Mouse (Mus musculus) kidney, embryonic 16.5 days (tissue): ENCODE data around the gene Stam. TPM values are rescaled to one million over a fixed set of nuclear protein-coding genes. Genes with fewer than 3 reads are reported as not detected.
"Not testable (repeated sequence)": the region's sequence is repeated elsewhere in the genome, so short reads cannot be mapped to it uniquely, and the experiment has no call there.

Experiments
- ATAC-seq: fragments of 200-750 bp; cut with Nextera tagmentation; 2 replicates; pipeline ENCODE4 v1.8.0; 2017; ENCODE audit warnings: moderate TSS enrichment; ENCODE audit not compliant: low FRiP score, low TSS enrichment
- H3K27ac ChIP-seq: fragments of 300-500 bp; sonication (generic); 2 replicates; pipeline ENCODE4 v1.5.1; 2014; ENCODE audit warnings: low read length
- H3K27me3 ChIP-seq: fragments of 300-500 bp; sonication (generic); 2 replicates; pipeline ENCODE4 v1.6.1; 2014; ENCODE audit warnings: low read length, control low read depth, mixed read lengths; ENCODE audit not compliant: insufficient read depth
- H3K36me3 ChIP-seq: fragments of 300-500 bp; sonication (generic); 2 replicates; pipeline ENCODE4 v1.6.1; 2014; ENCODE audit warnings: low read length, control low read depth, mixed read lengths; ENCODE audit not compliant: insufficient read depth
- H3K4me1 ChIP-seq: fragments of 300-500 bp; sonication (generic); 2 replicates; pipeline ENCODE4 v1.6.1; 2014; ENCODE audit warnings: low read length, control low read depth, mixed read lengths; ENCODE audit not compliant: insufficient read depth
- H3K4me2 ChIP-seq: fragments of 300-500 bp; sonication (generic); replicated peaks from 2 replicates; pipeline ENCODE4 v1.6.1; 2014; ENCODE audit warnings: low read depth, low read length
- H3K4me3 ChIP-seq: fragments of 300-500 bp; sonication (generic); 2 replicates; pipeline ENCODE4 v1.5.1; 2014; ENCODE audit warnings: mild to moderate bottlenecking, low read length
- H3K9ac ChIP-seq: fragments of 300-500 bp; sonication (generic); replicated peaks from 2 replicates; pipeline ENCODE4 v1.6.1; 2014; ENCODE audit warnings: low read length
- H3K9me3 ChIP-seq: fragments of 300-500 bp; sonication (generic); 2 replicates; pipeline ENCODE4 v1.6.1; 2016; ENCODE audit warnings: low read length, control low read depth
- WGBS: fragments of 180-500 bp; shearing (Covaris S2); extraction: QIAGEN DNeasy Blood & Tissue Kit; methylation state at CpG from one replicate; pipeline ENCODE4 v1.1.7; 2014; 5-methylcytosine and 5-hydroxymethylcytosine counted together
- polyA plus RNA-seq: library from polyadenylated mRNA; unstranded; fragments of >200 nt; fragmentation: Nextera tagmentation; extraction: Ambion mirVana; gene quantifications from 2 replicates; pipeline ENCODE4 v1.2.1, GENCODE M21; 2015

The Stam gene
- polyA plus RNA-seq, 1 experiment from 2014 or later = 73.6 TPM

DNA sequence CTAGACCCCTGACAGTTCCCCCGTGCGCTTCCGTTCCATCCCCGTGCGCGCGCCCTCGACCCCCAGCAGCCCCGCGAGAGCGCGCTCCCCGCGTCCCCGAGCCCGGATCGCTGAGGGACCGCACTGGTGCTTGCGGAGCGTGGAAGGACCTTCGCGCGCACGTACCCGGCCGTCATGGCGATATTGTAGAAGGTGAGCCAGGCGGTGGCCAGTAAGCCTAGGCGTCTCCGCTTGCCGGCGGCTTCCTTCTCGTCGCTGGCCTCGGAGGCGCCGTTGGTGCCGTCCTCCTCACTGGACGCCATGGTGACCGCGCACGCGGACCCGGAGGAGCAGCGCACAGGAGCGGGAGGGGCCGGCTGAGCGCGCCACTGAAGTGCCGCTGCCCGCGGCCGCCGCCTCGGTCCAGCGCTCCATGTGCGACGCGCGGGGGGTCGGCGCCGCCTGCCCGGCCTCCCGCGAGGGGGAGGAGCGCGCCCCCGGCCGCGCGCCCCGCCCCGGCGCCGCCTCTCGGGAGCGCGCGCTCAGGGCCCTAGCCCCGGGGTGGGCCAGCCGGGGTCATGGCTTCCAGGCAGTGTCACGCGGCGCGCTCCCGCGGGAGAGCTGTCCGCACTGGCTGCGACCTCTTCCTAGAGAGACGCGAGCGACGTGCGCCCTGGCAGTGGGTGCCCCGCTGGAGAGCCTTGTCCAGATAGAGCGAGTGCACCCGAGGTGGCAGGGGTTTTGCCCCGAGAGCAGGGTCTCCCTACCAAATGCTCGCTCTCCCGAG is 18.1 kb upstream of the Stam start, which contains the start of gene Hacd1:
Gene Hacd1, minus strand, starts transcription at position 570 of the 766 bp plus-strand sequence.
- under 1% methylated on average over 82 of the region's 101 CpGs for WGBS
- H3K4me3 ChIP-seq = peak within 1 kb of the TSS; percentile 82
- peak within 1 kb of the TSS; percentile 62 for H3K4me2 ChIP-seq
- peak within 1 kb of the TSS; percentile 83 for H3K27ac ChIP-seq
- no peaks in the 10 kb centered on the region for H3K9me3 ChIP-seq
- ATAC-seq = peak; percentile 94
- H3K36me3 ChIP-seq = no peaks in the 10 kb centered on the region
- no peaks in the 10 kb centered on the region for H3K27me3 ChIP-seq
- peak within 1 kb of the TSS; percentile 80 for H3K9ac ChIP-seq
- peaks cover 3% of the 10 kb centered on the region; the same call in 1 of the 2 replicates for H3K4me1 ChIP-seq

DNA sequence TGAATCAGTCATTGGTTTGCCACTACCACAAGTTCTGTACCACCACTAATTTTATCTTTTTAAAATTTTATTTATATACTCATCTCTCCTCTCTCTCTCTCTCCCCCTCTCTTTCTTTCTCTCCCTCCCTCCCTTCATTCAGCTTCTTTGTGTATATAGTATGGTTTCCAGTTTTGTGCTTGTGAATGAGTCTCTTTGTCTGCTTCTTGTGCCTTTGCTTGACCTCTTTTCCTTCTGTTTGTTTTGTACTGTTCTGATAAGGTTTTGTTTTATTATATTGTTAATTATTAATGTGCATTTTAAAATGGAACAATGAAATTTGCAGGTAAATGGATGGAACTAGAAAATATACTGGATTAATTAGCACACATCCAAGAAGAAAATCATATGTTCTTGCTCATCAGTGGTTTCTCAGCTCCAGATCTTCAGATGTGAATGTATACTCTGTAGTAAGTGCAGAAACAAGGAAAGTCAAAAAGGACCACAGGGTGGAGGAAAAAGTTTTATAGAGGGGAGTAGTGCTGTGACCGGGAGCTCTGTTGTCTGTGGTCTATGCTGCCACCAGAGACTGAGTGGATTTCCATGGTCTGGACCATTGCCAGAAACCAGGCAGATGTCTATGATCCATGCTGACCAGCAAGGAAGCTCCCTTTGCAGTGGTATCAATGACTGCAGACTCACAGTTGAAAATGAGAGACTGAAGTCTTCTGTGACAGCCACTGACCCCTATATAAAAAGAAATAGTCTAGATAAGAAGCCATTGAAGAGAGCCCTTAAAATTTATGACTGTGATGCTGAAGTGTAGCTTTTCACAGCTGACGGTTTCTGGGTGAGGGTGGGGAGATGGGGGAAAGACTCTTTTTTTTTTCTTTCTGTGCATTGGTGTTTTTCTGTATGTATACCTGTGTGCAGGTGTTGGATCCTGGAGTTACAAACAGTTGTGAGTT is 7.9 kb upstream of the Stam start:
- ATAC-seq = no peak

DNA sequence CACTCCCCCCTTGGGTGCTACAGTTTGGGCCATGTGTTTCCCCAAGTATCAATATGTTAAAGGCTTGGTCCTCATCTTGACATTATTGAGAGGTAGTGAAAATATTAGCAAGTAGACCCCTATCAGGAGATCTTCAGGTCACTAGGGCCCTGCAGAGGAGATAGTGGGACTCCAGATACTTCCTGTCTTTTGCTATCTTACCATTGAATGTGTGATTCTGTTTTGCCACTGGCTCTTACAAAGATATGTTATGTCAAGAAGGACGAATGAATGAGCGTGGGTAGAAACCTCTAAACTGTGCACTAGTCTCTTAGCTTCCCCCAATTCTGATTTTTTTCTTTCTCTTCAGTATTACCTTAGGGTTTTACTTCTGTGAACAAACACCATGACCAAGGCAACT is 4.9 kb upstream of the Stam start:
- H3K36me3 ChIP-seq = no peaks in the 10 kb centered on the region
- H3K27me3 ChIP-seq = no peaks in the 10 kb centered on the region
- H3K9me3 ChIP-seq = no peaks in the 10 kb centered on the region
- no peak overlapping the region for H3K27ac ChIP-seq
- 81% methylated on average over 2 of the region's 2 CpGs for WGBS
- no peak for ATAC-seq
- no peak overlapping the region for H3K9ac ChIP-seq
- no peak overlapping the region for H3K4me2 ChIP-seq
- no peaks in the 10 kb centered on the region for H3K4me1 ChIP-seq
- no peak overlapping the region for H3K4me3 ChIP-seq

More for the DNA sequence above, 7.9 kb upstream of the Stam start:
- 39% methylated on average over 2 of the region's 2 CpGs for WGBS
- Histone ChIP-seq H3K9ac (no peak overlapping the region), H3K9me3 (no peaks in the 10 kb centered on the region), H3K4me3 (no peak overlapping the region), H3K4me1 (no peaks in the 10 kb centered on the region), H3K4me2 (no peak overlapping the region), H3K36me3 (no peaks in the 10 kb centered on the region), H3K27me3 (no peaks in the 10 kb centered on the region), H3K27ac (no peak overlapping the region)

DNA sequence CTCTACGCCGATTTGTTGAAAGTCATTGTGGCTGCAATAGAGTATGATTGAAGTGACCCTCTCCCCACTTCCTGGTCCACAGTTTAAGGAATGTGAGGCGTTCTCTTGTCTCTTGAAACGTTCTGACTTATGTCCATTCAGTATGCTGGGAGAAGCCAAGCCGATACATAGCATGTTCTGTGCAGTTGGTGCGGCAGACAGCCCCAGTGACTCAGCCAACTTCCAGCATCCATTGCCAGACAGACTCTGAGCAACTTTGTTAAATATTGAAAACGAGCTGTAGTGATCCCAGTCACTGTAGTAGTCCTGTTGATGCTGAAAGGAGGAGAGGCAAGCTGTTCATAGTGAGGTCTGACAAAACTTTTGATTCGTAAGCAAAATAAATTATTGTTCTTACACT is 3.4 kb upstream of the Stam start:
- no peak overlapping the region for H3K4me3 ChIP-seq
- ATAC-seq = no peak
- H3K9me3 ChIP-seq = no peaks in the 10 kb centered on the region
- no peaks in the 10 kb centered on the region for H3K27me3 ChIP-seq
- no peak overlapping the region for H3K4me2 ChIP-seq
- H3K9ac ChIP-seq = no peak overlapping the region
- H3K4me1 ChIP-seq = peaks cover 9% of the 10 kb centered on the region
- H3K27ac ChIP-seq = no peak overlapping the region
- WGBS = 80% methylated on average over 8 of the region's 8 CpGs
- no peaks in the 10 kb centered on the region for H3K36me3 ChIP-seq

DNA sequence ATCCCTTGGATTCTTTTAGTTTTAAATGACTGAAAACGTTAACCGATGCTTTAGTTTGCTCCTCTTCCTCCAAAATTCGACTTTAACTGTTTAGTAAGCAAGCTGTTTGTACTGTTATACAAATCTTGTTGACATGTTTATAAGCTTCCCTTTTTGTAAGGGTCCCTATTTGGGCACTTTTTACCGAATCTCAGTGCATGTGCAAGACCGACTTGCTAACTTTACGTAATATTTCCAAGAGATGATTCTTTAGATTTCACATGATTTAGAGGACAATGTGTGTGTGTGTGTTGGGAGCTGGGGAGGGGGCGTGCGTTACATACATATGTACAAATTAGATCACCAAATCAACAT is 913 bp upstream of the Stam start:
- H3K4me1 ChIP-seq = peaks cover 17% of the 10 kb centered on the region
- WGBS = 13% methylated on average over 8 of the region's 8 CpGs
- no peaks in the 10 kb centered on the region for H3K36me3 ChIP-seq
- ATAC-seq = no peak
- peak overlapping the region; percentile 95 for H3K4me3 ChIP-seq
- H3K4me2 ChIP-seq = peak overlapping the region; percentile 87
- H3K27ac ChIP-seq = peak overlapping the region; percentile 99
- no peaks in the 10 kb centered on the region for H3K27me3 ChIP-seq
- H3K9me3 ChIP-seq = no peaks in the 10 kb centered on the region
- H3K9ac ChIP-seq = peak overlapping the region; percentile 97

DNA sequence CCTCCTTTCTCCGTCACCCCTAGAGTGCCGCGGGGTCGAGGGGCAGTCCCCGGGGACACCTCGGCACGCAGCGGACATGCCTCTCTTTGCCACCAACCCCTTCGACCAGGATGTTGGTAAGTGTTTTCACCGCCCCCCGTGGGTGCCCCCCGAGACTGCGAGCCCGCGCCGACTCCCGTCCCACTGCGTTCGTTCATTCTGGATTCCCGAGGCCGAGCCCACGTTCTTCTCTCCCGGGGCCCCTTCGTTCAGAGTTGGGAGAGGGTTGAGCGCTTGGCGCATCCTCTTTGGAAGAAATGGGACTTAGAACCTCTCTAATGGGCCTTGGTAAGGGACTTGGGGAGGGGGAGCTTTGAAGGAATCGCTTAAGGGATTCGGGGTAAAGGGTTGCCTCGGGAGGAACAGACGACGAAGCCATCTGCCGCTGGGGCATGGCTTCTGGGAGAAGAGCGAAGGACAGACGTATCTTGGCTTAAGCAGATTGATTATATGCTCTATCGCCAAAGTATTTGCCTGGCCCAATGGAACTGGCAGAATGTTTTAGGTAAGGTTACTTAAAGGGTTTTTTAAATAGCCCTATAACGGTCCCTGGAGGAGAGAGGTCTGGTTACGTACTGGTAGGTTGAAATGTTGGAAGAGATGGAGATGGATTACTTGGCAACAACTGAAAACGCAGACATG is 463 bp downstream of the Stam start:
- peak overlapping the region; percentile 99 for H3K27ac ChIP-seq
- peak overlapping the region; percentile 97 for H3K9ac ChIP-seq
- WGBS = under 1% methylated on average over 34 of the region's 38 CpGs
- no peak for ATAC-seq
- H3K4me2 ChIP-seq = peak overlapping the region; percentile 87
- H3K36me3 ChIP-seq = no peaks in the 10 kb centered on the region
- H3K9me3 ChIP-seq = no peaks in the 10 kb centered on the region
- peaks cover 17% of the 10 kb centered on the region for H3K4me1 ChIP-seq
- peak overlapping the region; percentile 95 for H3K4me3 ChIP-seq
- no peaks in the 10 kb centered on the region for H3K27me3 ChIP-seq

DNA sequence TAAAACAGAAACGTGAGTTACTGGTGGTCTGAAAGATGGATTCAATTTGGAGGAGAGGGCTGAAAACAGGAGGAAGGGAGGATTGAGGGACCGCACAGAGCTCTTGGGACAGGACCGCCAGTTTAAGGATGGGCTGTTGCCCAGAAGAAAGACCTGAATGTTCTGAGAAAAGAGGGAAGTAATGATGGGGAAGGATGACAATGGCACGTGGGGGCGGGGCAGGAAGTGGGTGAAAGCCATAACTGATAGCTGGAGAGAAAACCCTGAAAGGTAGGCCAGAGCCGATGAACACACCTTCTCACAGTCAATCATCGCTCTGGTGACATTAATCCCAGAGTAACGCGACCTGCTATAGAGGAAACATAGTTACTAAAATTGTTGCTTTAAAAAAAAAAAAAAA is 4.6 kb downstream of the Stam start:
- H3K4me3 ChIP-seq, H3K27ac ChIP-seq, H3K36me3 ChIP-seq, H3K27me3 ChIP-seq, H3K9me3 ChIP-seq, H3K4me2 ChIP-seq, H3K9ac ChIP-seq, ATAC-seq: not testable (repeated sequence)
- peaks cover 17% of the 10 kb centered on the region for H3K4me1 ChIP-seq
- 92% methylated on average over 8 of the region's 9 CpGs for WGBS

- Histone ChIP-seq H3K27ac (no peak overlapping the region), H3K27me3 (no peaks in the 10 kb centered on the region), H3K4me2 (no peak overlapping the region), H3K4me1 (no peaks in the 10 kb centered on the region), H3K4me3 (no peak overlapping the region), H3K36me3 (0 out of 2 replicates have a peak, but pooled peaks cover 3% of the 10 kb centered on the region), H3K9me3 (peaks cover 7% of the 10 kb centered on the region), H3K9ac (no peak overlapping the region)
- no peak for ATAC-seq
These were observed 26.6 kb downstream of the Stam start for GRCm38 (mm10) chr2:14100533-14100932.

GRCm38 (mm10) chr2:14102603-14103002 is 28.7 kb downstream of the Stam start:
- Histone ChIP-seq H3K4me2 (no peak overlapping the region), H3K9ac (no peak overlapping the region), H3K4me1 (no peaks in the 10 kb centered on the region), H3K27me3 (no peaks in the 10 kb centered on the region), H3K27ac (no peak overlapping the region), H3K9me3 (no peaks in the 10 kb centered on the region), H3K4me3 (no peak overlapping the region), H3K36me3 (0 out of 2 replicates have a peak, but pooled peaks cover 3% of the 10 kb centered on the region)
- ATAC-seq = no peak
- 76% methylated on average over 2 of the region's 2 CpGs for WGBS
